ENCODE assay signal across 23 mouse cellular contexts in the genomic region with DNA sequence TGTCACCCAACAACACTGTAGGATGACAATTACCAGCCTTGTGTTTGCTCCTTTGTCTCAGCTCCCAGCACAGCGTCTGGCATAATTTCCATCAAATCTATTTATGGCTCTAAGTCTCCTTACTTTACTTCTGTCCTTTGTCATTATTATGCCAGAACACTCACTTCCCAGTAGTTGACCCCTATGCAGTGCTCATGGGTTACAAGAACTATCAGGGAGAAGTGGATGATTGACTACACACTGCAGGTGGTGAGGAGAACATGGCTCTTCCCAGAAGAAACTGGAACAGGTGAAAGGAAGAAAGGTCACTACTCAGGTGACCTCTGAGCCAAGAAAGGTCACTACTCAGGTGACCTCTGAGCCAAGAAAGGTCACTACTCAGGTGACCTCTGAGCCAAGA.
"Had no signal": no experiment of that assay in that cellular context is flagged by ENCODE, and none has a peak within 500 bp of the region (broad histone marks: within the 10 kb centered on the region; RNA-seq: fewer than 3 reads in every experiment).

No protein-coding gene starts in this region.

- DNase-seq: gastrocnemius, postnatal 14 days; gastrocnemius, postnatal 36 days; heart, adult 18-20 months; heart, postnatal 14 days; heart, postnatal 36 days; kidney, adult 18-20 months; kidney, adult 9 months; kidney, postnatal 10 days; kidney, postnatal 36 days; layer of hippocampus, adult 9-11 months; layer of hippocampus, postnatal 36 days; left cerebral cortex, postnatal 4 days had no signal

- H3K4me3 ChIP-seq: heart, embryonic 13.5 days; heart, embryonic 15.5 days; intestine, embryonic 15.5 days; limb, embryonic 13.5 days; limb, embryonic 15.5 days; liver, embryonic 12.5 days had no signal

- H3K27ac ChIP-seq: heart, embryonic 13.5 days; heart, embryonic 15.5 days; hindbrain, embryonic 14.5 days; intestine, embryonic 15.5 days; limb, embryonic 13.5 days; limb, embryonic 15.5 days; liver, embryonic 12.5 days; liver, embryonic 14.5 days had no signal

- H3K4me1 ChIP-seq: intestine, embryonic 15.5 days; limb, embryonic 13.5 days; limb, embryonic 15.5 days had no signal

- H3K27me3 ChIP-seq: heart, embryonic 13.5 days; heart, embryonic 15.5 days; intestine, embryonic 15.5 days; limb, embryonic 13.5 days; limb, embryonic 15.5 days had no signal

- ATAC-seq: hindbrain, embryonic 16.5 days; inflammation-experienced regulatory T-cells, adult 6 months; intestine, embryonic 15.5 days; intestine, postnatal 0 days; liver, embryonic 12.5 days had no signal

- H3K9me3 ChIP-seq: heart, embryonic 13.5 days; heart, embryonic 15.5 days; intestine, embryonic 15.5 days; limb, embryonic 13.5 days; limb, embryonic 15.5 days; liver, embryonic 12.5 days had no signal

- H3K4me2 ChIP-seq: heart, embryonic 15.5 days; hindbrain, embryonic 14.5 days; intestine, embryonic 15.5 days; limb, embryonic 13.5 days; limb, embryonic 15.5 days; liver, embryonic 12.5 days had no signal

- H3K36me3 ChIP-seq: heart, embryonic 13.5 days; heart, embryonic 15.5 days; intestine, embryonic 15.5 days; limb, embryonic 13.5 days; limb, embryonic 15.5 days; liver, embryonic 12.5 days had no signal

- H3K9ac ChIP-seq: heart, embryonic 13.5 days; heart, embryonic 15.5 days; hindbrain, embryonic 14.5 days; intestine, embryonic 15.5 days; limb, embryonic 13.5 days; limb, embryonic 15.5 days; liver, embryonic 12.5 days; liver, embryonic 14.5 days had no signal
